Mouse (Mus musculus) CH12.LX (cell line): ENCODE results near the gene Apobec4. TPM values are rescaled to one million over a fixed set of nuclear protein-coding genes. Genes with fewer than 3 reads are reported as not detected.
A peak's percentile ranks its signal among the peaks of the same experiment; 100 is the strongest.

Experiments used
- DNase-seq: peaks from one replicate; pipeline ENCODE4 v3.0.0-alpha.2; 2013; ENCODE audit errors: extremely low read depth
- H3K27ac ChIP-seq: 2 replicates; pipeline ENCODE4 v1.5.1; 2012; ENCODE audit warnings: low read depth, mild to moderate bottlenecking, control low read depth, moderate library complexity; ENCODE audit not compliant: insufficient read depth
- H3K27me3 ChIP-seq: replicated peaks from 2 replicates; pipeline ENCODE3; 2012; ENCODE audit warnings: inconsistent platforms
- H3K36me3 ChIP-seq, 2 experiments: replicated peaks in 1 of 2; 2 replicates each; pipeline versions ENCODE3 to v1.6.1; 2012; ENCODE audit warnings: inconsistent platforms in 1 of 2, low read length in 1 of 2, mild to moderate bottlenecking in 1 of 2, mixed read lengths in 1 of 2, moderate library complexity in 1 of 2; ENCODE audit not compliant: control insufficient read depth in 1 of 2, insufficient read depth in 1 of 2
- H3K4me1 ChIP-seq, 2 experiments: 2 replicates each; pipeline ENCODE4 v1.6.1; 2012; ENCODE audit warnings: inconsistent platforms in 1 of 2, moderate library complexity in 1 of 2; ENCODE audit not compliant: insufficient read depth in 2 of 2, control insufficient read depth in 1 of 2
- H3K4me2 ChIP-seq: 2 replicates; pipeline ENCODE4 v1.6.1; 2012; ENCODE audit warnings: low read depth, mild to moderate bottlenecking, control low read depth; ENCODE audit not compliant: poor library complexity, insufficient read depth, severe bottlenecking
- H3K4me3 ChIP-seq, 3 experiments: fragments of 150-350 bp in 1 of 3; sonication (generic) in 1 of 3; replicated peaks in 1 of 3; 2 replicates each; pipeline versions ENCODE3 to v1.5.1; 2011 to 2012; ENCODE audit warnings: low read depth in 2 of 3, low read length in 2 of 3, mild to moderate bottlenecking in 2 of 3, moderate library complexity in 2 of 3, control low read depth in 1 of 3, improper control_type of control experiment in 1 of 3, inconsistent platforms in 1 of 3, mixed read lengths in 1 of 3; ENCODE audit not compliant: poor library complexity in 1 of 3
- H3K79me2 ChIP-seq: replicated peaks from 2 replicates; pipeline ENCODE4 v1.6.1; 2012; ENCODE audit warnings: mild to moderate bottlenecking, moderate library complexity; ENCODE audit not compliant: control insufficient read depth, poor library complexity, insufficient read depth, severe bottlenecking; ENCODE audit errors: extremely low read depth
- H3K9ac ChIP-seq: 2 replicates; pipeline ENCODE4 v1.6.1; 2012; ENCODE audit warnings: low read depth, mild to moderate bottlenecking, control low read depth, moderate library complexity; ENCODE audit not compliant: insufficient read depth
- H3K9me3 ChIP-seq: replicated peaks from 2 replicates; pipeline ENCODE3; 2012; ENCODE audit warnings: low read length, inconsistent platforms, mixed read lengths
- CTCF ChIP-seq, 2 experiments: IDR thresholded peaks in 1 of 2; conservative IDR thresholded peaks in 1 of 2; 2 replicates each; pipeline ENCODE4 v1.5.1; 2011 to 2012; ENCODE audit warnings: low read depth in 2 of 2, low read length in 2 of 2, improper control_type of control experiment in 1 of 2, inconsistent platforms in 1 of 2, mild to moderate bottlenecking in 1 of 2, moderate library complexity in 1 of 2
- EP300 ChIP-seq: IDR thresholded peaks from 2 replicates; pipeline ENCODE4 v1.6.1; 2011; ENCODE audit warnings: low read length, improper control_type of control experiment
- GABPA ChIP-seq: IDR thresholded peaks from 2 replicates; pipeline ENCODE4 v1.6.1; 2012; ENCODE audit warnings: low read depth, low read length, improper control_type of control experiment, inconsistent platforms; ENCODE audit not compliant: insufficient replicate concordance
- MAFK ChIP-seq: IDR thresholded peaks from 2 replicates; pipeline ENCODE4 v1.6.1; 2011; ENCODE audit warnings: low read length, improper control_type of control experiment; ENCODE audit not compliant: insufficient replicate concordance
- MAX ChIP-seq: IDR thresholded peaks from 2 replicates; pipeline ENCODE4 v1.6.1; 2011; ENCODE audit warnings: low read length, improper control_type of control experiment
- MAZ ChIP-seq: IDR thresholded peaks from 2 replicates; pipeline ENCODE4 v1.6.1; 2012; ENCODE audit warnings: low read depth, mild to moderate bottlenecking, inconsistent platforms, low read length, improper control_type of control experiment, moderate library complexity
- MEF2A ChIP-seq: IDR thresholded peaks from 2 replicates; pipeline ENCODE4 v1.6.1; 2014; ENCODE audit warnings: low read depth, mild to moderate bottlenecking, inconsistent platforms, low read length, improper control_type of control experiment, borderline replicate concordance
- NELFE ChIP-seq: IDR thresholded peaks from 2 replicates; pipeline ENCODE4 v1.6.1; 2011; ENCODE audit warnings: low read depth, low read length, improper control_type of control experiment
- POLR2A ChIP-seq: IDR thresholded peaks from 2 replicates; pipeline ENCODE4 v1.6.1; 2011; ENCODE audit warnings: low read depth, mild to moderate bottlenecking, improper control_type of control experiment, low read length
- RAD21 ChIP-seq: IDR thresholded peaks from 2 replicates; pipeline ENCODE4 v1.6.1; 2011; ENCODE audit warnings: low read depth, mild to moderate bottlenecking, low read length, improper control_type of control experiment, moderate library complexity
- RCOR1 ChIP-seq: conservative IDR thresholded peaks from 2 replicates; pipeline ENCODE4 v1.6.1; 2012; ENCODE audit warnings: low read depth, mild to moderate bottlenecking, inconsistent platforms, low read length, improper control_type of control experiment
- SMC3 ChIP-seq: IDR thresholded peaks from 2 replicates; pipeline ENCODE4 v1.6.1; 2011; ENCODE audit warnings: low read depth, low read length, improper control_type of control experiment
- UBTF ChIP-seq: IDR thresholded peaks from 2 replicates; pipeline ENCODE4 v1.6.1; 2012; ENCODE audit warnings: low read depth, mild to moderate bottlenecking, inconsistent platforms, low read length, improper control_type of control experiment, moderate library complexity
- USF2 ChIP-seq: conservative IDR thresholded peaks from 2 replicates; pipeline ENCODE4 v1.6.1; 2011; ENCODE audit warnings: low read depth, low read length, improper control_type of control experiment
- ZC3H11A ChIP-seq: IDR thresholded peaks from 2 replicates; pipeline ENCODE4 v1.6.1; 2012; ENCODE audit warnings: low read depth, mild to moderate bottlenecking, inconsistent platforms, low read length, improper control_type of control experiment
- dilution Hi-C: fragments of 300-500 bp; cut with MboI; formaldehyde crosslinking; loops from 2 replicates; pipeline ENCODE4 v1.14.3; 2020; ENCODE audit warnings: low sequenced_read_pairs; ENCODE audit not compliant: extremely low pct_unique_long_range_greater_than_20kb, extremely low pct_ligation_motif_present
- in situ Hi-C: fragments of 300-500 bp; cut with MboI; formaldehyde crosslinking; loops from 3 replicates; pipeline ENCODE4 v1.14.3; 2019; ENCODE audit warnings: low sequenced_read_pairs, low pct_ligation_motif_present, low pct_unique_long_range_greater_than_20kb, mixed read lengths
- polyA plus RNA-seq: library from polyadenylated mRNA; unstranded; fragments of >175 nt; gene quantifications from 2 replicates; pipeline ENCODE4 v1.2.1, GENCODE M21; 2012; ENCODE audit warnings: low read depth; ENCODE audit not compliant: insufficient read length
- total RNA-seq, 2 experiments: library from RNA; depleted of rRNA; stranded (reverse); fragments of 300-350 nt in 1 of 2; fragments of >200 nt in 1 of 2; gene quantifications; 2 replicates each; pipeline ENCODE4 v1.2.3; 2012 to 2014

Apobec4 gene
- total and polyA plus RNA-seq, 3 experiments = not detected

DNA sequence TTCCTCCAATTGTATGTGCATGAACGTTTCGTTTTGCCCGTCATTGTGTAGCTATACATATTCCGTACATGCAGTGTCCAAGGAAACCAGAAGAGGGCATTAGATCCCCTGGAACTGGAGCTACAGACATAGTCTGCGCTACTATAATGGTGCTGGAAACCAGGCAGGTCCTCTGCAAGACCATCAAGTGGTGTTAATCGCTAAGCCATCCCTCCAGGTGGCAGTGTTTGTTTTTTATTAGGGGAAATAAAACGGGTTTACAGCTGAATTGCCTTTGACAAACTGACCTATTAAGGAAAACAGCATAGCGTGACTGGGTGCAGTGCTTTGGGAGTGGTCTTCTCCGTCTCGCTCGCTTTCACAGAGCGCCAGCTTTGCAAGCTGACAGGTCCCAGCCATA is 39.9 kb downstream of the Apobec4 start:
- in situ Hi-C loops (loop anchor here (10.0 to 25.0 kb wide), 2 partner anchors 115 to 597 kb away; partner anchors contain the start of gene Smg7), dilution Hi-C loops (no loop called here)
- H3K9ac ChIP-seq = no peak overlapping the region
- no peak overlapping the region for H3K4me2 ChIP-seq
- H3K4me1 ChIP-seq = no peaks in the 10 kb centered on the region
- DNase-seq = peak; percentile 51
- no peaks in the 10 kb centered on the region for H3K79me2 ChIP-seq
- no peaks in the 10 kb centered on the region for H3K9me3 ChIP-seq
- TF ChIP-seq CTCF (conservative IDR thresholded peaks at IDR 0.05 in 1 of 2, IDR thresholded peaks at IDR 0.05 in 1 of 2; ENCODE audit: low read depth in 2 of 2, low read length in 2 of 2) (peak; percentile 23 to 57; a peak in 2 of 4 replicates), RAD21 (peak; percentile 65), SMC3 (peak; percentile 55), RCOR1 (no peak), UBTF (no peak), ZC3H11A (peak; percentile 22)
- H3K27me3 ChIP-seq = no peaks in the 10 kb centered on the region
- no peak overlapping the region for H3K27ac ChIP-seq
- no peak overlapping the region for H3K4me3 ChIP-seq
- H3K36me3 ChIP-seq = no peaks in the 10 kb centered on the region

- dilution Hi-C loops = no loop called here
- in situ Hi-C loops = loop anchor here (10.0 to 25.0 kb wide), 2 partner anchors 114 to 596 kb away; partner anchors contain the start of gene Smg7
- TF ChIP-seq MAX (no peak), RAD21 (no peak), SMC3 (no peak), GABPA (no peak), EP300 (no peak), NELFE (no peak), USF2 (no peak), MAZ (no peak), CTCF (conservative IDR thresholded peaks at IDR 0.05 in 1 of 2, IDR thresholded peaks at IDR 0.05 in 1 of 2; ENCODE audit: low read depth in 2 of 2, low read length in 2 of 2) (no peak), POLR2A (no peak)
- Histone ChIP-seq H3K27me3 (no peaks in the 10 kb centered on the region), H3K79me2 (no peaks in the 10 kb centered on the region), H3K9ac (no peak overlapping the region), H3K4me1 (peaks cover 0 to 3% of the 10 kb centered on the region in 2 experiments; a peak in 1 of 4 replicates), H3K9me3 (no peaks in the 10 kb centered on the region), H3K4me3 (no peak overlapping the region), H3K27ac (no peak overlapping the region), H3K36me3 (no peaks in the 10 kb centered on the region), H3K4me2 (no peak overlapping the region)
- no peak for DNase-seq
These were observed 40.5 kb downstream of the Apobec4 start for GRCm38 (mm10) chr1:152790821-152791220.

DNA sequence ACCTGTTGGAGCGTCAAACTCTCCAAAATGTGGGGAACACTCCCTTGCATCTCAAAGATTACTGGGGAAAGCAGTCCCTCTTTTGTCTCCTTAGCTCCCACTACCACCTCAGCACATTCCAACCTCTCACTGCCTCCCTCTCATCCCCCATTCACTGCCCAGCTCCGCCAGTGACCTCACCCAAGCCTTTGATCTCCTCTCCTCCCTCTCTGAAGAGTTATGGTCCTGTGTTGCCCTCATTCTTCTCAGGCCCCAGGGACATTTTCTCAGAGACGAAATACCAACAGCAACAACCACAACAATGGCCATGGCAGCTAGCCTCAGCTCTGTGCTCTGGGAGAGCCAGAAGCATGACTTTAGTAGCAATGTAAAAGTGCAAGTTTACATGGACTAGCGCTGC is 40.9 kb downstream of the Apobec4 start:
- Histone ChIP-seq H3K4me1 (peaks cover 0 to 6% of the 10 kb centered on the region in 2 experiments; a peak in 1 of 4 replicates), H3K9me3 (no peaks in the 10 kb centered on the region), H3K4me2 (no peak overlapping the region), H3K9ac (no peak overlapping the region), H3K4me3 (no peak overlapping the region), H3K79me2 (no peaks in the 10 kb centered on the region), H3K27ac (no peak overlapping the region), H3K27me3 (no peaks in the 10 kb centered on the region), H3K36me3 (no peaks in the 10 kb centered on the region)
- TF ChIP-seq MAFK (no peak), MEF2A (no peak)
- dilution Hi-C loops (no loop called here), in situ Hi-C loops (loop anchor here (10.0 to 25.0 kb wide), 2 partner anchors 114 to 596 kb away; partner anchors contain the start of gene Smg7)
- no peak for DNase-seq
